Mouse (Mus musculus): ENCODE measurements around the gene Pdk2. TPM values are rescaled to one million over a fixed set of nuclear protein-coding genes. Genes with fewer than 3 reads are reported as not detected.

Gene Pdk2
- 100 to 1,000 TPM; 144 to 199 TPM for total RNA-seq (2021)
- long read RNA-seq, experiment 1, transcript Pdk2-201 (11 exons, 2,246 nt): major isoform, 38 of 78 reads
- long read RNA-seq, experiment 1, partial matches to known transcripts: 25 of 78 reads
- long read RNA-seq, experiment 1, other reads (novel, unspliced or antisense): 15 of 78 reads
- long read RNA-seq, experiment 2, transcript Pdk2-201 (11 exons, 2,246 nt): major isoform, 124 of 149 reads
- long read RNA-seq, experiment 2, partial matches to known transcripts: 19 of 149 reads
- long read RNA-seq, experiment 2, other reads (novel, unspliced or antisense): 6 of 149 reads

DNA sequence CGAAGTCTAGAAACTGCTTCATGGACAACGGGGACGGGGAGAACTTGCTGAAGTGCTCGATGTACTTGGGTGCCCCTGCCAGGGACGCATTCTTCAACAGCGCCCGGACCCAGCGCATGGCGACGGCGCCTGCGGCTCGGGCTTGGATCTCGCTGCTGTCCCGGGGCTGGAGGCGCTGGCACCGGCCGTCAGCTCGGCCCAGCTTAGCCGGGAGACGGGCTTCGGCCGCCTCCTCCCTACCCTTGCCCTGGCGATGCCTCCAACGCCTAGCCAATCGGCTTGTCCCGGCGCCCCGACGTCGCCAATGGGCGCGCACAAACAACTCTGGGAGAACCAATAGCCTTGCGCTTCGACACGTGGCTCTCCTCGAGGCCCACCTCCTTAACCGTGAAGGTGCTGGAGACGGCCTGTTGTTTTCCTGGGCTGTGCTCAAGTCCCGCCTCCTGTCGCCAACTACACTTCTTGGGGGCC is at the start of gene Pdk2:
Gene Pdk2, minus strand, starts transcription at position 216 of the 471 bp plus-strand sequence.
- DNase-seq: peak; percentile 97

DNA sequence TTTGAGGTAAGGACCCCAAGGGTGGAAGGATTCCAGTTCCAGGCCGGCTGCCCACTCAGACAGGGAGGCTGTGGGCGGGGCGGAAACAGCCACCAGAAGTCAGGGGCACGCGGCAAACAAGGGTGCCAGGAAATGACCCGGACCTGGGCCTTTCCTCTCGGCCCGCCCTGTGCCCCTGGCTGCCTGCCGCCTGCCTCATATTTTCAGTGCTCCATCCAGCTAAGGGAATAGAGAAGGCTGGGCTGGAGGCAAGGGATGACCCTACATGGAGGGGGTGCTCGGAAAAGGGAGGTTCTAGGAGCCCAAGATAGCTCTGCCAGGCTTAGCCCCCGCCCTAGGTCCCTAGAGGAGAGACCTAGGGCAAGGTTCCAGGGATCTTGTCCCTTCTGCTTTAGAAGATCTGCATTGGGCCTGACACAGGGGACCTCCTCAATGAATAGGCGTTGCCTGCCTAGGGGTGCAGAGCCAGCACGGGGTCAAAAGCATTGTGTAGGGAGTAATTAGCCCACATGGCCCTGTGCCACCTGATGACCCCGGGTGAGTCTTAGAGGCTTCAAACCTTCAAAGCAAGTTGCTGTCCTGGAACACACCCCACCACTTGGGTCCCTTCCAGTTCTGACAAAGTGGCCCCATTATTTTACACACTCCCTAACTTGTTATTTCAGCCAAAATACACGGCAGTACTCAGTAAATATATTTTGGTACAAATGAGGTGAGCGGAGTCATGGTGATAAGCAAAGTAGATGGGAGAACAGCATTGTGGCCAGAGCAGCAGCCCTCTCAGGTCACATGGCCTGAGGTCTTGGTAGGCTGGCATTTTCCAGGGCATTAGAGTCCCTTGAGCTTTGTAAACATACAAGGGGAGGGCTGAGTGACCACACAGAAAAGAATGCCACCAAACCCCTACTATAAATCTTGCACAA is 48.0 kb upstream of the Pdk2 start:
- peak; percentile 60 for DNase-seq

DNA sequence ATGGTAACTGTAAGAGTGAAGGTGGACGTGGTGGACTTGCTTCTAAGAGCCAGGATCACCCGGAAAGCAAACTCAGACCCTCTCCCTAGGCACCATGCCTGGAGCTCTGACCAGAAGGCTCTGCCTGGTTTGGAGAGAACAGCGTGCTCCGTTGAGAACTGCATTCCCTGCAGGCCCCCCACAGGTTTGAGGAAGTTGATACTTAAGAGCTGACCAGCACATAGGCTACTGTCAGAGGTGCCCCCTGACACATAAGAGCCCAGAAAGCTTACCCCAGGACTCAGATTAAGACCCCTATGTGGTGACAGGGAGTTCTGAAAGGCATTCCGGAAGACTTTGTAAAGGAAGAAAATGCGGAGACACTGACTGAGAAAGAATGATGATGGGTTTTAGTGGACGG is 47.1 kb upstream of the Pdk2 start:
- no peak for DNase-seq

DNA sequence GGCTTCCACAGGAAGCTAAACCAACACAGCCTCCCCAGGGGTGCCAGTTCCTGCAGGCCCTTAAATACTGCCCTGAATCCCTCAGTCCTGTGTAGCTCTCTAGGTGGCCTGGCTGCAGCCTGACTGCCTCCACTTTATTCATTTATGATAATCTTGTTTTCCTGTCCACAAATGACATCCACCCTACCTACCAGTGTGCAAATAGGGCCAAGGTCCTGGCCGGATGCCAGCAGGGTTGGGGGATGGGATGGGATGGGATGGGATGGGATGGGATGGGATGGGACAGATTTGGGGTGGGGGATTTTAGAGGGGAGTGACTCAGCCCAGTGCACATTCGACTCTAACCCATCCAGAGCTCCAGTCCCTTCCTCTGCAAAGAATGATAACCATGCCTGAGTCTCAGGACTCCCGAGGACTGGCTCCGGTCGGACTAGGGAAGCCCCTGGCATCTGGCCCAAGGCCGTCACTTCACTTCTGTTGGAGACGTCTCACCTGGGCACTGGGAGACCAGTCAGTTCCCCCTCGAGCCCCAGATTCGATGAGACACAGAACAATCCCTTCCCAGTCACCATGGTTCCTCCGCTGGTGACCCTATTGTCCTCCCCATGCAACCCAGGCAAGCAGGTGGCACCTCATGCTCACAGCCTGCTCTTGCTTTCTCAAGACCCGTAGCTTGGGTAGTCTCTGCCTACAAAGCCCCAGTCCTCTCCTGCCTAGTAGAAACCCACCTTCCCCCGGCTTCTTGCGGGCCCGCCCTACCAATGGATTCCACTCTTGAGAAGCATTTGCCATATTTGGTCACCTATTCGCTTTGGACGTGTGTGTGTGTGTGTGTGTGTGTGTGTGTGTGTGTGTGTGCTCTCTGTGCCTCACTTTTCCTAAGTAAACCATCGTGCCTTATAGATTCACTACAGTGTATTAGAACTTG is 46.4 kb upstream of the Pdk2 start:
- peak; percentile 35 for DNase-seq

DNA sequence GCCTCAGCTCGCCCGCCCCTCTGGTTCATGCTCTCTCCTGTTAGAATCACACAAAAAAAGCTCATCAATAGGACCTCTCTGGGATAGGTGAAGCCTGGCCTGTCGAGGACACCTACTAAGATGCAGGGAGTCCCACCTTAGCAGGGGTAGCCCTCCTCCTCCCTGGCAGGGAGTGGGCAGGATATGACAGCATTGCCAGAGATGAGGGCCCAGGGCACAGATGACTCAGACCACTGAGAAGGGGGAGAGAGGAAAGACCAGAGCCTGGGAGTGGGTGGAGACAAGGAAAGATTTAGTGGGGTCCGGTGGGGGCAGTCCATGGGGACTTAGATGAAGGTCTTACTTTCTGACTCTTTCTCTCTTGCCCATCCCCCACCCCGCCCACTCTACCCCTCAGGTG is 45.1 kb upstream of the Pdk2 start:
- peak; percentile 30 for DNase-seq

DNA sequence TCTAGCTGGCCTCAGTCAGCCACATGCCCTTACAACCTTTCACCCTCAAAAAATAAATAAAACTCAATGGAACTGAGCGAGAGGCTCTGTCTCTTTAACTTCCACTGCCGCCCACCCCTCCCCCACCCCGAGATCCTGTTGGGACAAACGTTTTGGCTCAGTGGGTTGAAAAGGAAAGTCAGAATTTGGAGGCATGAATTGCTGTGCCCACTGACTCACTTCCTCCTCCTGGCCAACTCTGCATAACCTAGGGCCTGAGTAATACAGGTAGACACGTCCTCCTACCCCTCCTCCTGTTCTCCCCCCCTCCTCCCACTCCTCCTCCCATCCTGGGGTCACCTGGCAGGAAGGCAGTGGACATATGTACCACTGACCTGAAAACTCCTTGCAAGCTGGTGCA is 44.6 kb upstream of the Pdk2 start:
- no peak for DNase-seq

DNA sequence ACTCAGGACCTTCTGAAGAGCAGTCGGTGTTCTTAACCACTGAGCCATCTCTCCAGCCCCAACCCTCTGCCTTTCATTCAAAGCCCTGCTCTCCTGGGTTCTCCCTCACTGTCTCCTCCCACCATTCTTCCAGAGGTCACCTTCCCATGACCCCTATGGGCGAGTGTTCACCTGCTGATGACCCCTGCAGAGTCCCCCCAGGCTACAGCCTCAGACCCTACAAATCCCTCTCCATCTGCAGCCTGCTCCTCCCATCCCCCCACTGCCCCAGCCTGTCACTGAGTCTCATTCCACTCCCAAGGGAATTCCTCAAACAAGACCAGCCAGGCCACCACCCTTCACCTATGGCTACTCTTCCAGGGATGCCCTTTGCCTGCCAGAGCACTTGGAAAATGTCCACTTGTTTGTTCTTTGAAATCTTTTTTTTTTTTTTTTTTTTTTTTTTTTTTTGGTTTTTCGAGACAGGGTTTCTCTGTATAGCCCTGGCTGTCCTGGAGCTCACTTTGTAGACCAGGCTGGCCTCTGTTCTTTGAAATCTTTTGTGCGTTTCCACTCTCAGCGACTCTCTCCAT is 43.7 kb upstream of the Pdk2 start:
- no peak for DNase-seq

DNA sequence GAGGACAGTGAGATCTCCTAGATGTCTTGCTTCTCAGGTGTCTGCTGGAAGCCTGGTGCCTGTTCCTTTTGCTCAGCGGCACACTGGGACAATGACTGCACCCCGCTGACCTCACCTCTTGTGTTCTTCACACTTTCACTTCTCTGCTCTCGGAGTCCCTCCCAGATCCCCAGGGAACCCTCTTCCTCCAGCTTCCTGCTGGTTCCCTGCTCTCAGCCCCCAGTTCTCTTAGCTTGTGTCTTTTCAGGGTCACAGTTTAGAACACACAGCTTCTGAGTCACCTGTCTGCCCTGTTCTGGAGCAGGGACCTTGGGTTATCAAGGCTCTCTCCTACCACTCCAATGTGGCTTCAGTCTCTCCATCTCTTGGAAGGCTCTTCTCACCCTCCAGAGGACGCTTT is 43.0 kb upstream of the Pdk2 start:
- no peak for DNase-seq

DNA sequence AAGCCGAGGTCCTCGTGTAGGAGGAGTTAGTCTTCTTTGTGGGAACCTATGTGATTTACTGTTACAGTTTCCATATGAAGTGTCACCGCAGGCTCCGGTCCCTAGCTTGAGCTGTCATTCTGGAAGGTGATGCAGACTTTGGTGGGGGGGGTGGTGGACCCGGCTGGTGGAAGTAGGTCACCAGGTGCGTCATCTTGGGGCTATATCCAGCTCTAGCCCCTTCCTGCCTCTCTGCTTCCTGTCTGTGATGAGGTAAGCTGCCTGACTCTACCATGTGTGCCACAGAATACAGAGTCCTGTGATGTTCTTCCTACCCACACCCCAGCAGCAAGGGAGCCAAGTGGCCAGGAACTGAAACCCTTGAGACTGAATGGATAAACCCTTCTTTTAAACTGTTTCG is 41.7 kb upstream of the Pdk2 start:
- DNase-seq: no peak

DNA sequence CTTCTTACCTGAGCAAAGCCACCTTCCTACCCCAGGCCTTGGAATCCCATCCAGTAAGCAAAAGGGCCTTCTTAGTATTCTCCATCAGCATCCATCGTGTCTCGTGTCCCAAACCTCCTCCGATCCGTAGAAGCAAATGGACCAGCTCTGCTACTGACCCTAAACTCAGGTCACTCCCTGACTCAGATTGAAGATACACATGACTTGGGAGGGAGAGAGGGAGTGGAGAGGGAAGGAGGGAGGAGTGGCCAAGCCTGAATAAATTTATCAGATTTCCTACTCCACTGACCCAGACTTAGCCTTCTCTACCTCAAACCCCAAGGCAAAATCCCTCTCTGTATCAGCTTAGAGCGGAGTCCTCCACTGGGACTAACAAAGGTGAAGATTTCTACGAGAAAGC is 39.6 kb upstream of the Pdk2 start:
- no peak for DNase-seq

DNA sequence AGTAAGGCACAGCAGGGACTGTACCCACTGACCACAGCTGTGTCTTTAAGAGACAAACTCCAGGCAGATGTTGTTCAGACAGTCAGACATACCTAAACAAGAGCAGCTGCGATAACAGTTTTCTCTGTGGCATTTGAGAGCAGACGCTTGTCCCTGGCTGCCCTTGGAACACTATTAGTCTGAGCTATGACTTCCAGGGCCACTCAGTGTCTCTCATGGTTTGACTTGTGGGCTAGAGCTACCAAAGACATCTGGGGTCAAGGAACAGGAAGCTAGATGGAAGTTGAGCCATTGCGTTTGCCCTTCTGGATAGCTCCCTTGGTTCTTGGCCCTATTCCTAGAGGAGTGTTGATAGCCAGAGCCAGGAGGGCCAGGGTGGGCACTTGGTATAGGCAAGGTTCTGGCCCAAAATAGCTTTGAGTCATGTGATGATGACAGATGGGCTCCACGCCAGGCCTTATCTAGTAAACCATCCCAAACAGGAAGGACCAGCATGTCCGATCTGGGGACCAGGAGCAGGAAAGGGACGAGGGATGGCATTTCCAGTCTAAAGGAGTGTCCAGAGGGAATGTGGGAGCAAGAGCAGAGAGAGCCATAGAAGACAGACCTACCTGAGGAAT is 38.2 kb upstream of the Pdk2 start:
- DNase-seq: peak; percentile 68

DNA sequence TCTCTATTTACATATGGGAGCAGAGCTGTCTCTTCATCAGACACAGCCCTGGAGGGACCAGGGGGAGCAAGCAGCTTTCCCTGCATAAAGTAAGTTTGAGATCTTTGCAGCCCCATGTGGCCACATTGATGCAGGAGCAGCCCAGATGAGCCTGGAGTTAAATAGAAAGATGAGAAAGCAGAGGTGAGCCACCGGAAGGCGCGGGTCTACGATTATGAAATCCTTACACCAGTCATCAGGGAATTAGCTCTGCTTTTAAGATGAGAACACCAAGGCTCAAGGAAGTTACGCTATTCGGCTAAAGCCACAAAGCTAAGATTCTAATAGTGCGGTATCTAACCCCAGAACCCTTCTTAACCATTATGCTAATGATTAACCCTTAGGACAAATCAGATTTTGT is 36.8 kb upstream of the Pdk2 start:
- no peak for DNase-seq

DNA sequence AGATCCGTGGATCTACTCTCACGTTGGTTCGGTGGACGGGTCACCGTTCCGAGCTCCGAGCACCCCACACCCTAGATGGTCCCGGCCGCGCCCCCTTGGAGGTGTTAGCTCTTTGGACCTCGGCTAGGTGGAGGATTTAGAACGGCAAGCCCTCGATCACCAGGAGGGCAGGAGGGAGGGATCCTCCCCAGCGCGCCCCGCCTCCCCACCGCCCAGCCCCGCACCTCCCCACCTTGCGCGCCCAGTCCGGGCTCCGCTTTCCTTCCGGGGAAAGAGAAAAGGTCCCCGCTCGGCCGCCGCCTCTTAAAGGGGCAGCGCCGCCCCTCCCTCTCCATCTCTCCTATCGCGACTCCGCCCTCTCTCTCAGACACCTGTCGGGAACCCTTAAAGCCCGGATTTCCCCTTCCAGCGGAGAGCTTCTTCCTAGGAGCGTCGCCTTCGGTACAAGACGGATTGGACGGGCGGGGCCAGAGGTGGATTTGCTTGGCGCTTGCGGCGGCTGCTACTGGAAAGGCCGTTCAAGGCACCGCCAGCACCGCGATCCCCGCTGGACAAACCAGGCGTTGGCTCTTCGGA is 35.5 kb upstream of the Pdk2 start, which contains the start of gene Itga3:
Gene Itga3, minus strand, starts transcription at position 266 of the 576 bp plus-strand sequence.
- peak; percentile 86 for DNase-seq

DNA sequence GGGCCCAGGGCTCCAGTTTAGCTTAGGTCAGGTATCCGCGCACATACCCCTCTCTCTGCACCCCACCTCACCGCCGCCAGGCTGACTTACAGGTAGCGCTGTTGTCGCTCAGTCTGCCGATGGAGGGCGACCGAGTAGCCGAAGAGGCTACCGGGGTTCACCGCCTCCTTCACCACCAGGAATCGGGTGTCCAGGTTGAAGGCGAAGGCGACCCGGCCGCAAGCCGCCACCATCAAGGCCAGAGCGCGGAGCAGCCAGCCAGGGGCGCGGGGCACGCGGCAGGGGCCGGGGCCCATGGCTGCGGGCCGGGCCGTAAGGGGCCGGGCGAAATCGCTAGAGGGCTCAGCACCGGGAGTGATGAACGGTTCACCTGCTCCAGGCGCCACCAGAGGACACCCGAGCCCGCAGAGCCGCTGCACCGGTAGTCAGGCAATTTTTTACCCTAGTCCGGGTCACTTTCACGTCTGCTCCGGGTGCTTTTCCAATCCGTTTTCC is 34.9 kb upstream of the Pdk2 start:
- DNase-seq: peak; percentile 67

DNA sequence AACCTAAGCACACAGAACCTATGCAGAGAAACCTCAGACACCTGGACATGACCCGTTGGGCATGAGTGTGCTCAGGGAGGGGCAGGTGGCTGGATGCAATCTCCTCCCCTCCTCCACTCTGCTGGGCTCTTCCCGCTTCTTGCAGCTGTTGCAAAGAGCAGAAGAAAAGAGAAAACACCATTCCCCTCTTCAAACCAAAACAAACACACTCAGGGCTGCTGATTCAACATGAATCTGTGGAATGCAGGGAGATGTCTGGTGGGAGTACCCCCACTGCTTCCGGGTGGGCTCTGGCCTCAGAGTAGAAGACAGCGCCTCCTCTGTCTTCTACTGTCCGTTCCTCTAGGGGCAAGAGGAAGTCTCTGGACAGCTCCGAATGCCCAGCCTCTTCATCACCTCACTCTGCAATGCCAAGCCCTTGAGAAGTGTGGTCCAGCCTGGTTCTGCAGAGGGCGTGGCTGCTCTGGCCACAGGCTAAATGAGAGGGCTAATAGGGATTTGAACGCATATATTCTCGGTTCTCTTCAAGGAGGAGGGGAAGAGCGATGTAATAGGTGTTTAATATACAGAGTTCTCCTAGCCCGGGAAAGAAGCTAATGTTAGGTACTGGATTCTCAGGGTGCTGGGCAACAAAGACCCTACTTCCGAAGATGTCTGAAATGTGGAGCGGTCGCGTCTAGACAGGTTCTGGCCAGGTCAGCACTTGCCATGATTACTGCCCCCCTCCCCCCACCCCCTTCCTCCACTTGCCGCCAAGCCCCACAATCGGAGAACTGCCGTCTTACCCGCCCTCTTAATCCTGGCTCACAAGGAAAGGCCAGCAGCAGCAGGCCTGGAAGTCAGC is 34.3 kb upstream of the Pdk2 start:
- DNase-seq: no peak

DNA sequence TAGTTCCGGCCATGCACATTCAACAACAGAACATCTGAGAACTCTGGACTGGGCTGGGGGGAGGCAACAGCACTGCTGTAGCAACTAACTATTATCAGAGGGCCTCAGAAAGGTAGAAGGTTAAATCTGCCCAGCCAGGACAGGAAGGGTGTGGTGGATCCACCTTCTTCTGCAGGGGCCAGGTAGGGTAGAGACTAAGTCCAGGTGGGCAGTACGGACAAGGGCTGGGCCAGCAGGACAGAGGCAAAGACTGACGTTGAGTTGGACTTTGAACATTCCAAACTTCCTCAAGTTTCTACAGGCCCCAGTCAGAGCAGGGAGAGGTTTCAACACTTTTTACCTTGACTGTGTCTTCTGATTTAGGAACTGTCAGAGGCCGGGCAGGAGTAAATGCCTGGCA is 33.5 kb upstream of the Pdk2 start:
- DNase-seq: no peak

DNA sequence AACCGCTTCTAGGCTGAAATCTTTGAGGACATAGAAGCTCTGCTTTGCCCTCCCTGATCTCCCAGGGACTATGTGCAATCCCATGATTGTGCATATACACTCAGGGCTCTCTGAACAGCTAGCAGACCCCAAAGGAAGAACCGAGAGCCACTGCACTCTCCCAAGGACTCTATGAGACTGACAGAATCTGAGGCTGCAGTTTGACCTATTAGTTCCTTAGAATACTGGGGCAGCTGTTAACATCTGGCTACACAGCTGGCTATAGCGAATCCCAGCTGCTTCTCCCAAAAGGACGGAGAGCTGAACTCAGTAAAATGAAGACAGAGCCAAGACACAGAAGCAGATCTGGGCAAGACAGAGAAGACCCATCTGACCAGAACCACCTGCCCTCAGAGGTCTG is 32.7 kb upstream of the Pdk2 start:
- no peak for DNase-seq

DNA sequence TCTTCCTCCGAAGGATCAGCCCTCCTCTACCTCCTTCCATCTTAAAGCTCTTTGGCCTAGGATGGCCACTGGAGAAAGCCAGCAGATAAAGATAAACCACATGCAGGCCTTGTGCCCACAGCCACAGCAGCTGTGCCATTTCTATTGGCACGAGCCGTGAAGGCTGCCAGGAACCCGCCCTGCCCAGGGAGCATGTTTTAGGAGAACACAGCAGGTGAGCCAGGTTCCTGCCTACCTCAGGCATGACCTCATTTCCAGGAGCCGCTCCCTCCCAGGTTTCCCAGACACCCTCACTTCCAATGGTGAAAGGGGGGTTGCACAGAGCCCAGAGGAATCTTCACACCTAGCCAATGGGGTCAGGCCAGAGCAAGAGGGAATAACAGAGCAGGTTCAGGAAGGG is 31.6 kb upstream of the Pdk2 start:
- no peak for DNase-seq

DNA sequence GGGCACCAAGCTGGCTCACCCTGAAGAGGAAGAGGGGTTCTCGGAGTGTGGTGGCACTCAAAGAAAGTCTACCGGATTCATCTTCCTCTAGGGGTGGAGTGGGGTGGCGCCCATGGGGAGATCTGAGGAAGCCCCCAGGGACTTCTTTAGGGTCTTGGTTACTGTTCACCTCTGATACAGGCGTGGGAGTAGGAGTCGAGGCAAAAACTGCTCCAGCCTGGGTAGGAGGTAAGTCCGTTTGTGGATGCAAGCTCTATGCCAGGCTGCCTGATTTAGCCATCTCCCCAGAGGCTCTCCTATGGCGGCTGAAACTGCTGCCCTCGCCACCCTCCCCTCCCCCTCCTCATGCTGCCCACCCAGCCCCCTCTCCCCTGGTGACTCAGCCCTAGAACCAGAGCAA is 31.0 kb upstream of the Pdk2 start:
- no peak for DNase-seq

DNA sequence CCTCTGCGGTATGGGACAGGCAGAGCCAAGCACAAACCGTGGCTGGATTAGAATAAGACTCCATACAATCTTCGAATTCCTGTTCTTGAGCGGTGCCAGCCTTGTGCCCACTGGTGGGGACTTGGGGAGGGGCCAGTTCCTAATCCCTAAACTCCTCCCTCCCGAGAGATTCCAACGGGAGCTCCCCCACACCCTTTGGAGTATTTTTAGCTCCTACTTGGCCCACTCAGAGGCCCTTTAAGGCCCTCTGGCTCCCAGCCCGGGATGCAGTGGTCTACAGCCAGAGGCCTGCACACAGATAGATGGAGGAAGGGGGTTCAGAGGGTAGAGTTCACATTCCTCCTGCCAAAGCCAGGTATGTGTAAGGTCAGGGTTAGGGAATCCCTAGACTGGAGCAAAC is 30.1 kb upstream of the Pdk2 start:
- DNase-seq: no peak

All from adrenal gland, postnatal 10 days (tissue).